In the genomic region with DNA sequence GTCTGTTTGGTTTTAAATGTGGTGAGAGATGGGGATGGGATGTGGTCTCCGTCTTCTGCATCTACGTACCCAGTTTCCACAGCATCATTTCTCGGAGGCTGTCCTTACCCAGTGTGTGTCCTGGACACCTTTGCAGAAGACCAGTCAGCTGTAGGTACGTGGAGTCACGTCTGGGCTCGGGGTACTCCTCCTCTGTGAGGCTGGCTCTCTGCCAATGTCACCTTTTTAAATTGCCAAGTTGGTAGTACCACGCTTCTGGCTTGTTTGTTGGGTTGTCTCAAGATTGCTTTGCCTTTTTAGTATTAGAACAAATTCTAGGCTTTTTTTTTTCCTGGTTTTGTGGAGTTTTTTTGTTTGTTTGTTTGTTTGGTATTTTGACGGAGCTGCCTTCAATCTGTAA, we compare ENCODE assay signal across 11 mouse cellular contexts. TPM values are rescaled to one million over a fixed set of nuclear protein-coding genes. Genes with fewer than 3 reads are reported as not detected.
DNase-seq lines count a peak whose midpoint lies in the region.
"Had no signal": no experiment of that assay in that cellular context is flagged by ENCODE, and none has a peak within 500 bp of the region (broad histone marks: within the 10 kb centered on the region; RNA-seq: fewer than 3 reads in every experiment).

No protein-coding gene starts in this region.

- DNase-seq in cerebellum, postnatal 10 days, result peak; percentile 68 to 72
- DNase-seq in cerebellum, adult 11 months, result no peak
- DNase-seq in left cerebral cortex, postnatal 4 days, result peak; percentile 10
- no peak for DNase-seq in left cerebral cortex, adult 9 months (ENCODE audit: low spot score in 2 of 2)
- DNase-seq in spleen, postnatal 14 days (ENCODE audit: low spot score in 2 of 2), result no peak
- DNase-seq: adrenal gland, adult 2 months; adrenal gland, postnatal 10 days; adrenal gland, postnatal 25 days; embryo, embryonic 11 days had no signal

- intact Hi-C loops in left cerebral cortex, postnatal 4 days (cut with DNase I), result no loop called here

RNA-seq across cellular contexts. Expression of a gene that starts 30.7 kb away (rescaled TPM):
- total RNA-seq in left cerebral cortex, postnatal 4 days (2021), result 10 to 100 TPM; 10.9 to 11.4 TPM
- total RNA-seq: common myeloid progenitor, adult 5-6 weeks; MEL had no signal

RNA-seq across cellular contexts. Expression of a gene that starts 30.8 kb away (rescaled TPM):
- total RNA-seq in left cerebral cortex, postnatal 4 days (2021), result 100 to 1,000 TPM; 165 to 170 TPM
- total RNA-seq: MEL had no signal

Comparison
In these comparisons a context has a peak if more than half of its experiments do, and no peak if none do; other contexts are left out.
1. DNase-seq: peak in cerebellum, postnatal 10 days (2 of 2) and left cerebral cortex, postnatal 4 days (single experiment); none in cerebellum, adult 11 months (single experiment), left cerebral cortex, adult 9 months (0 of 2) and spleen, postnatal 14 days (0 of 2).